Mouse (Mus musculus) forebrain, embryonic 13.5 days (tissue): ENCODE measurements around the gene Olfr446. TPM values are rescaled to one million over a fixed set of nuclear protein-coding genes. Genes with fewer than 3 reads are reported as not detected.

Source experiments
- ATAC-seq: fragments of 200-750 bp; cut with Nextera tagmentation; 2 replicates; pipeline ENCODE4 v1.8.0; 2017
- H3K27ac ChIP-seq: fragments of 300-500 bp; sonication (generic); 2 replicates; pipeline ENCODE4 v1.5.1; 2015; ENCODE audit warnings: inconsistent platforms, mild to moderate bottlenecking, moderate library complexity
- H3K27me3 ChIP-seq: fragments of 300-500 bp; sonication (generic); 2 replicates; pipeline ENCODE4 v1.6.1; 2015; ENCODE audit warnings: mild to moderate bottlenecking, inconsistent platforms
- H3K36me3 ChIP-seq: fragments of 300-500 bp; sonication (generic); 2 replicates; pipeline ENCODE4 v1.6.1; 2015; ENCODE audit warnings: mild to moderate bottlenecking, inconsistent platforms; ENCODE audit not compliant: poor library complexity, severe bottlenecking
- H3K4me1 ChIP-seq: fragments of 300-500 bp; sonication (generic); 2 replicates; pipeline ENCODE4 v1.6.1; 2015; ENCODE audit warnings: inconsistent platforms
- H3K4me2 ChIP-seq: fragments of 300-500 bp; sonication (generic); 2 replicates; pipeline ENCODE4 v1.6.1; 2015; ENCODE audit warnings: inconsistent platforms, mild to moderate bottlenecking, moderate library complexity
- H3K4me3 ChIP-seq: fragments of 300-500 bp; sonication (generic); 2 replicates; pipeline ENCODE4 v1.5.1; 2015; ENCODE audit warnings: mild to moderate bottlenecking, inconsistent platforms
- H3K9ac ChIP-seq: fragments of 300-500 bp; sonication (generic); 2 replicates; pipeline ENCODE4 v1.6.1; 2015; ENCODE audit warnings: mild to moderate bottlenecking, inconsistent platforms
- H3K9me3 ChIP-seq: fragments of 300-500 bp; sonication (generic); replicated peaks from 2 replicates; pipeline ENCODE4 v1.6.1; 2016; ENCODE audit warnings: inconsistent platforms
- WGBS: fragments of 180-500 bp; shearing (Covaris S2); methylation state at CpG from one replicate; pipeline ENCODE4 v1.1.7; 2015; 5-methylcytosine and 5-hydroxymethylcytosine counted together
- polyA plus RNA-seq: library from polyadenylated mRNA; unstranded; fragments of >200 nt; fragmentation: Nextera tagmentation; extraction: Ambion mirVana; gene quantifications from 2 replicates; pipeline ENCODE4 v1.2.1, GENCODE M21; 2015

Gene Olfr446
- polyA plus RNA-seq: not detected in 2 replicates

DNA sequence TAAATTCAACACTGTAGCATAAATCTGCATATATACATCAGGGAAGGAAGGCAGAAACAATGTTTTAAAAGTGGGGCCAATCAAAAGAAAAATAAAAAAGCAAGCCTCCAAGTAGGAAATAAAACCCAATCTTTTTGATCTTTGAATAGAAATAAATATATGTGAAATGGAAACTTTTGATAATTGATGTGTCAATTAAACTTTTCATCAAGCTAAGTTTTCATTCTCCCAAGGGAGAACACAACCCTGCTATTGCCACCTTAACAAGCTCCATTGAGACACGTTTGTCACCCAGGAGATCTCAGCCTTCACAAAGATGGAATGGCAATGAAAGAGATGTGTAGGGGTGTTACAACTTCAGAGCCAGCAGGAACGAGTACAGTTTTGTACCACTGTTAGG is at the start of gene Olfr446:
Olfr446 (plus strand) TSS at position 301 of the 400 bp plus-strand sequence.
- no peaks in the 10 kb centered on the region for H3K27me3 ChIP-seq
- no peak within 1 kb of the TSS for H3K27ac ChIP-seq
- H3K4me3 ChIP-seq: no peak within 1 kb of the TSS
- no peaks in the 10 kb centered on the region for H3K4me1 ChIP-seq
- H3K9me3 ChIP-seq: no peaks in the 10 kb centered on the region
- WGBS: 62% methylated on average over 2 of the region's 2 CpGs
- no peak within 1 kb of the TSS for H3K4me2 ChIP-seq
- no peak within 1 kb of the TSS for H3K9ac ChIP-seq
- no peak for ATAC-seq
- H3K36me3 ChIP-seq: no peaks in the 10 kb centered on the region

DNA sequence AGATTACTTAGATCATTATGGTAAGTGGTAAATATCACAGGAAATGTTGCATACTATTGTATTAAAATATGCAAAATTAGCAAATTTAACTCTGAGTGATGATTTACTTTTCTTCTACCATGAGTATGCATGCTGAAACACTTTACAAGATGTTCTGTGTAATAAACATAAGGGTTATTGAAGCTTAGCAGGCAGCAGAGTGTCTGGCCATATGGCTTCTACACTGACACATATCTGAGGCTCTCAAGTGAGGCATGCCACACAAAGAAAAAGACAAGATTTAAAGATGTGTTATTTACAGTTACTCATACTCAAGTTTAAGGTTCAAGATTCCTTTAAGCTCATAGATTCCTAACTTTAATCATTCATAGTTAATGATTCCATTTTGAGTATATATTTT is 44.9 kb upstream of the Olfr446 start:
- H3K4me3 ChIP-seq: no peak overlapping the region
- H3K36me3 ChIP-seq: no peaks in the 10 kb centered on the region
- no peaks in the 10 kb centered on the region for H3K4me1 ChIP-seq
- no peak overlapping the region for H3K27ac ChIP-seq
- H3K27me3 ChIP-seq: no peaks in the 10 kb centered on the region
- H3K9me3 ChIP-seq: no peaks in the 10 kb centered on the region
- H3K9ac ChIP-seq: no peak overlapping the region
- no peak for ATAC-seq
- no peak overlapping the region for H3K4me2 ChIP-seq

DNA sequence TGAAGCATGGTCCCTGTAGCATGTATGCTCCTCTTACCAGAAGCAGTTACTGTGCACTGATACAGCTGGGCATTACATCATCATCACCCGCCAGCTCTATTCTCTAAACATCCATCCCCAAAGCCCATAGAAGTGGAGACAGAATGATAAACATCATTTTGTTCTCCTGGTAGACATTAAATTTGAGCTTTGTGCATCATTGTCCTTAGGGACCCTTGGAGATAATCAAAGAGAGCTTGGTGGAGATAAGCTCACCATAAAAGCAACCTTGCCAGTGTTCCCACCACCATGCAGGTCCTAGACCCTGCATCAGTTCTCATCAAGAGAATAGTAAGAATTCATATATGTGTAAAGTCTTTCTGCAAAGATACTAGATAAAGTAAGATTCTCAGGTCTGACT is 31.0 kb upstream of the Olfr446 start, which contains the start of gene Olfr448:
Olfr448 (plus strand) TSS at position 301 of the 400 bp plus-strand sequence.
- Histone ChIP-seq H3K9me3 (no peaks in the 10 kb centered on the region), H3K9ac (no peak within 1 kb of the TSS), H3K36me3 (no peaks in the 10 kb centered on the region), H3K27ac (no peak within 1 kb of the TSS), H3K4me3 (no peak within 1 kb of the TSS), H3K27me3 (no peaks in the 10 kb centered on the region), H3K4me2 (no peak within 1 kb of the TSS), H3K4me1 (no peaks in the 10 kb centered on the region)
- WGBS: 91% methylated on average over 1 of the region's 1 CpGs
- ATAC-seq: no peak

GRCm38 (mm10) chr6:42900345-42900744 is 20.8 kb upstream of the Olfr446 start:
- Histone ChIP-seq H3K9ac (no peak overlapping the region), H3K36me3 (no peaks in the 10 kb centered on the region), H3K4me1 (no peaks in the 10 kb centered on the region), H3K27ac (no peak overlapping the region), H3K4me2 (no peak overlapping the region), H3K27me3 (no peaks in the 10 kb centered on the region), H3K4me3 (no peak overlapping the region), H3K9me3 (no peaks in the 10 kb centered on the region)
- ATAC-seq: no peak
- 13% methylated on average over 1 of the region's 1 CpGs for WGBS

GRCm38 (mm10) chr6:42908578-42908977 is 12.6 kb upstream of the Olfr446 start, which contains the start of gene Olfr447:
TSS of gene Olfr447 (plus strand) at chr6:42908878.
- Histone ChIP-seq H3K36me3 (no peaks in the 10 kb centered on the region), H3K27me3 (no peaks in the 10 kb centered on the region), H3K27ac (no peak within 1 kb of the TSS), H3K4me2 (no peak within 1 kb of the TSS), H3K4me1 (no peaks in the 10 kb centered on the region), H3K4me3 (no peak within 1 kb of the TSS), H3K9me3 (no peaks in the 10 kb centered on the region), H3K9ac (no peak within 1 kb of the TSS)
- no peak for ATAC-seq

DNA sequence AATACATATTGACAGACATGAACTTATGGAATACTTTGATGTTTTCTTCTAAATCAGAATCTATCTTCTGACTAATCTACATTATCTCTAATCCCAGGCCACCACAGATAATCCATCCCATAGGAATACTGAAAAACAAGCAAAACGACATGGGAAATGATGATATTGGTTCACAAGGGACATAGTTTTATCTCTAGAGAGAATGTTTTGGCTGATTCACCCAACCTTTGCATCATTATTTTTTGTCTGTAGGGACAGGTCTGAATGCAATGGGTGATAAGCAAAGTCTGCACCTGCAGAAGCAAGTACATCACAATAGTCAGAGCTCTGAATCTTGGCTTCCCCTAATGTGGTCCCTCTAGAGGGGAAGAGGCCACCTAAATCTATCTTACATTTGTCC is 27.6 kb downstream of the Olfr446 start, which contains the start of gene Olfr444:
Olfr444 (plus strand) TSS at position 301 of the 400 bp plus-strand sequence.
- Histone ChIP-seq H3K9me3 (no peaks in the 10 kb centered on the region), H3K4me1 (no peaks in the 10 kb centered on the region), H3K9ac (no peak within 1 kb of the TSS), H3K4me3 (no peak within 1 kb of the TSS), H3K36me3 (no peaks in the 10 kb centered on the region), H3K27ac (no peak within 1 kb of the TSS), H3K4me2 (no peak within 1 kb of the TSS), H3K27me3 (no peaks in the 10 kb centered on the region)
- ATAC-seq: no peak
- 79% methylated on average over 1 of the region's 1 CpGs for WGBS

DNA sequence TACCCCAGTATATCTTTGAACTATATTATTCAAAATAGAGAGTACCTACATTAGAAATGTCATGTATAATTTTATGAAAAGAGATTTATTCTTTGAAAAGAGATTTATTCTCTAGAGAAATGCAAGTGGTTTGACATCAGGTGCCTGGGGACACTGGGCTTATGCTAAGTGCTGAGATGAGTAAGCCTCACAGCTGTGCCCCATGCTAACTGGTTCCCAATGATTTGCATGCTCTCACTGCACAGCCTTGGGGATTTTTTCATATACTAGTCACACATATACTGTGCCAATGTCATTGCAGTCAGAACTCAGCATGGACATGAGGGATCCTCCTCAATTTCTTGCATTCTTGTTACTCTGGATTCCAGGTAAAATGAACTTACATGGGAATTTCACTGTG is 59.2 kb downstream of the Olfr446 start:
- no peaks in the 10 kb centered on the region for H3K27me3 ChIP-seq
- ATAC-seq: no peak
- no peak overlapping the region for H3K4me3 ChIP-seq
- no peaks in the 10 kb centered on the region for H3K36me3 ChIP-seq
- H3K9me3 ChIP-seq: no peaks in the 10 kb centered on the region
- no peak overlapping the region for H3K4me2 ChIP-seq
- no peak overlapping the region for H3K27ac ChIP-seq
- H3K4me1 ChIP-seq: no peaks in the 10 kb centered on the region
- H3K9ac ChIP-seq: no peak overlapping the region

Other genes with a start within 250 kb of the Olfr446 start
- gene Tcaf1, start 211.3 kb upstream of the Olfr446 start, polyA plus RNA-seq: 191 and 198 TPM in 2 replicates
- gene Olfr453, start 182.0 kb upstream of the Olfr446 start, polyA plus RNA-seq: not detected in 2 replicates
- gene Olfr38, start 165.0 kb upstream of the Olfr446 start, polyA plus RNA-seq: not detected in 2 replicates
- not detected in 2 replicates for gene Olfr452, start 136.3 kb upstream of the Olfr446 start, polyA plus RNA-seq
- gene Olfr450, start 109.4 kb upstream of the Olfr446 start, polyA plus RNA-seq: not detected in 2 replicates
- not detected in 2 replicates for gene Olfr449, start 87.0 kb upstream of the Olfr446 start, polyA plus RNA-seq
- not detected in 2 replicates for gene Olfr448, start 30.9 kb upstream of the Olfr446 start, polyA plus RNA-seq
- not detected in 2 replicates for gene Olfr447, start 12.5 kb upstream of the Olfr446 start, polyA plus RNA-seq
- not detected in 2 replicates for gene Olfr444, start 27.7 kb downstream of the Olfr446 start, polyA plus RNA-seq
- gene Olfr441, start 185.0 kb downstream of the Olfr446 start, polyA plus RNA-seq: not detected in 2 replicates
- gene Olfr237-ps1, start 225.2 kb downstream of the Olfr446 start, polyA plus RNA-seq: not detected in 2 replicates
- not detected in 2 replicates for gene Olfr437, start 241.9 kb downstream of the Olfr446 start, polyA plus RNA-seq